Mouse (Mus musculus) neural tube, postnatal 0 days (tissue): ENCODE data around the gene Slc10a3. TPM values are rescaled to one million over a fixed set of nuclear protein-coding genes. Genes with fewer than 3 reads are reported as not detected.

Source experiments
- polyA plus RNA-seq: library from polyadenylated mRNA; unstranded; fragments of >200 nt; fragmentation: Nextera tagmentation; extraction: Ambion mirVana; gene quantifications from 2 replicates; pipeline ENCODE4 v1.2.1, GENCODE M21; 2015

The Slc10a3 gene
- polyA plus RNA-seq = 7.3 TPM in 2 replicates

DNA sequence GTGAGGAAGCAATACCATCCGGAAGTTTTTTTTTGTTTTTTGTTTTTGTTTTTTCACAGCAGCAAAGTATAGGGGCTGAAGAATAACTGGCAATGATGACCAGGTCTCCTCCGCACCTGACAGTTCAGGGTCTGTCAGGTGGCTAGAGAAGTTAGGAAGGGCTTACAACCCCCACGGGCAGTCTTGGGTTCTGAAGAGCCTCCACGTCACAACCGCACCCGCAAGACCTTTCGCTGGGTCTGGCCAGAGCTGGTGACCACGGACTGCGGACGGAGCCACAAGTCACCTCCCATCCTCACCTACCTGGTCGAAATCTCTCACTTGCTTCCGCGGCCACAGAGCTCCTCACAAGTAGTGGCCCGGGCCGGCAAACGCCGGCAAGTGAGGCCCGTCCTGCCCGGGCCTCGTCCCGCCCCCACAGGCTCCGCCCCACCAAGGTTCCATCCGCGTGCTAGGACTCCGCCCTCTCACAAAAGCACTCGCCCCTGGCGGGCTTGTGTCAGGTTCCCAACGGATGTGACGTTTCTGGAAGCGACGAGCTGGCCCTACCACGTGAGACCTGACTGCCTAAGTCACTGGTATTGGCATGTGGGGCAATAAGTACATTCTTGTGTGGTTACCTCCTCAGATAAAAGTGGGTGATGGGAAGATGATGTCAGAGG lies at the start of gene Slc10a3, which contains the start of gene Ubl4a:
Gene Slc10a3 (minus strand): TSS at position 462 of the 662 bp plus-strand sequence.
Gene Ubl4a (minus strand): TSS at position 331 of the 662 bp plus-strand sequence.

DNA sequence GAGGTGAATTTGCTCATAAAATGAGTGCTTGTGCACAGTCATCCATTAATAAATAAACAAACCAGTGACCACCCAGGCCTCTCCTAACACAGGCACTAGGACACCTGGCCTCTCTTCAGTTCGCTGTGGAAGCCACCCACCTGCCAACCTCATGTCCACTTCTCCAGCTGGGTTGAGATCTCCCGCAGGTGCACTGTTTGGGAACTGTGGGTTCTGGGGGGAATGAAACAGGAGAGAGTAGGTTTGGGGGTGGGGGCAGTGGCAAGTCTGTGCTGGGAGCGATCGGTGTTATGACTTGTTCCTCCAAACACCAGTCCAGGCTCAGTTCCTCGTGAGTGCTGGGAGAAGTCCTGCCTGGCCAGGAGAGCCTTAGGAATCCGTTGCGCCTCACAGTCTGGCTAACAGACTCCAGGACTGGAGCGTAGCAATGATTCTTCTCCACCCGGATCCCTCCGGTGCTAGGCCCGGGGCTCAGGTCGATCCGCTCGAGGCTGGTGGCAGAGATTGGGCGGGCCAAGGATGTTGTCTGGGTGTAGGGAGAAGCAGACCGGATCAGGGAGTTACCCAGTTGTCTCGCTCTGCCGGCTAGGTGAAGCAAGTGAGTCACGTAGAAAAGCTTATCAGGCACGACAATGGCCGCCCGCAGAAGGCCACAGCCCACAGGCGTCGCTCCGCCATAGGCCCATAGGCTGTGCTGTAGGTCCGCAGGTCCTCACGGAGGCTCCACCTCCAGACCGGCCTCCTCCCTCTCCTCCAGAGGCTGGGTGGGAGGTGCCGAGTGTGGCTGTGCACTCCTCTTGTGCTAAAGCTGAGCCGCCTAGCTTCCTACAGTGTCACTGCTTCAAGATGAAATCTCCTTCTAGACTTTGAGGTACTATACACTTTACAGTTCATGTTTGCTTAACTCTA lies 19.6 kb upstream of the Slc10a3 start, which contains the start of the genes Fam3a and Ikbkg:
Gene Fam3a (minus strand): TSS at position 738 of the 909 bp plus-strand sequence.
Gene Ikbkg (plus strand): TSS at position 756 of the 909 bp plus-strand sequence.

DNA sequence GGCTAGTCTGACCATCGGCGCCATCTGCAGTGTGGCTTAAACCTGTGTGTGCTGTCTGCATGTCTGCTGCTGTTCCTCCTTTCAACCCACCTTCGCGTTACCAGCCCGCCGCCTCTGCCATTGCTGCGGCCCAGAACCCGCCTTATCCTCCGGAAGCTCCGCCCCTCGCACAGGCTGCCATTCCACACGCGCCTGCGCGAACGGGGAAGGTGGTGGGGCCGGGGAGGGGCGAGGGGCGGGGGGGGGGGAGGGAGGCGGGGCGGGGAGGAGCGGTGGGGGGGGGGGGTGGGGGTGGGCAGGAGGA lies 19.7 kb downstream of the Slc10a3 start, which contains the start of gene Lage3:
Gene Lage3 (minus strand): TSS at position 152 of the 304 bp plus-strand sequence.

DNA sequence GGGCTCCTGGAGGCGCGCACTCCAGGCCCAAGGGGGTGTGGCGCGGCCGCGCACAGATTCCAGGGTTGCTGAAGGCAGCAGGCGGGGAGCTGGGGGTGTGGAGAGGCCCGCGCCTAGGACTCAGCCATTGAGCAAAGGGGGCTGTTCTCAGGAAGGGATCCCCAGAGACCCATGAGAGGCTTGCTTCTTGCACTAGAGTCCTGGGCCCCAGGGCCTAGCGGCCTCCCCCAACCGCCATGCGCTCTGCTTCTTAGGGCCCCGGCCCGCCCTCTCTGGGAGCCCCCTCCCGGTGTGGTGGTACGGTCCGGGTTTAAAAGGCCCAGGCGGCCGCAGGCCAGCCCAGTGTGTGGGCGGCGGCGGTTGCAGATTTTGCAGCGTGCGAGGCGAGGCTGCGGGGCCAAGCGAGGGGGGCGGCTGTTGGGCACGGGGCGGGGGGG lies 44.4 kb downstream of the Slc10a3 start, which contains the start of gene Plxna3:
Gene Plxna3 (plus strand): TSS at position 342 of the 437 bp plus-strand sequence.

Other genes with a start within 250 kb of the Slc10a3 start
- not detected in 2 replicates for gene Opn1mw, start 245.9 kb downstream of the Slc10a3 start, polyA plus RNA-seq
- 10.4 and 12.3 TPM in 2 replicates for gene Mecp2, start 238.0 kb downstream of the Slc10a3 start, polyA plus RNA-seq
- not detected in 2 replicates for gene Tex28, start 205.5 kb downstream of the Slc10a3 start, polyA plus RNA-seq
- gene Tktl1, start 196.1 kb downstream of the Slc10a3 start, polyA plus RNA-seq = 0.06 and 0.11 TPM in 2 replicates
- gene Flna, start 123.5 kb downstream of the Slc10a3 start, polyA plus RNA-seq = 43.8 and 61.0 TPM in 2 replicates
- 14.8 and 19.3 TPM in 2 replicates for gene Emd, start 118.7 kb downstream of the Slc10a3 start, polyA plus RNA-seq
- gene Rpl10, start 102.5 kb downstream of the Slc10a3 start, polyA plus RNA-seq = 381 and 413 TPM in 2 replicates
- gene Taz, start 91.4 kb downstream of the Slc10a3 start, polyA plus RNA-seq = 71.7 and 76.5 TPM in 2 replicates
- gene Dnase1l1, start 91.0 kb downstream of the Slc10a3 start, polyA plus RNA-seq = 4.8 and 6.5 TPM in 2 replicates
- gene Atp6ap1, start 76.3 kb downstream of the Slc10a3 start, polyA plus RNA-seq = 288 and 316 TPM in 2 replicates
- 703 and 737 TPM in 2 replicates for gene Gdi1, start 68.4 kb downstream of the Slc10a3 start, polyA plus RNA-seq
- gene Fam50a, start 60.3 kb downstream of the Slc10a3 start, polyA plus RNA-seq = 50.7 and 58.8 TPM in 2 replicates
- gene Plxna3, start 44.3 kb downstream of the Slc10a3 start, polyA plus RNA-seq = 17.0 and 25.9 TPM in 2 replicates
- 84.2 and 99.7 TPM in 2 replicates for gene Lage3, start 19.7 kb downstream of the Slc10a3 start, polyA plus RNA-seq
- 62.6 and 63.8 TPM in 2 replicates for gene Ubl4a, start 131 bp downstream of the Slc10a3 start, polyA plus RNA-seq
- 29.6 and 32.1 TPM in 2 replicates for gene Fam3a, start 19.9 kb upstream of the Slc10a3 start, polyA plus RNA-seq
- gene Ikbkg, start 19.9 kb upstream of the Slc10a3 start, polyA plus RNA-seq = 9.5 and 9.7 TPM in 2 replicates
- 38.9 and 41.4 TPM in 2 replicates for gene G6pdx, start 55.8 kb upstream of the Slc10a3 start, polyA plus RNA-seq
- not detected in 2 replicates for gene Gm6880, start 108.0 kb upstream of the Slc10a3 start, polyA plus RNA-seq
- not detected in 2 replicates for gene Olfr1326-ps1, start 201.5 kb upstream of the Slc10a3 start, polyA plus RNA-seq
- gene Olfr1325, start 219.3 kb upstream of the Slc10a3 start, polyA plus RNA-seq = not detected in 2 replicates